Mouse (Mus musculus) E14TG2a.4 (cell line): ENCODE data around the gene Cox16.

Experiments
- CTCF ChIP-seq: conservative IDR thresholded peaks from 2 replicates; pipeline ENCODE4 v1.5.1; 2014; ENCODE audit warnings: low read length
- NANOG ChIP-seq: IDR thresholded peaks from 2 replicates; pipeline ENCODE4 v1.6.1; 2014; ENCODE audit warnings: borderline replicate concordance, low read length, mixed read lengths
- POU5F1 ChIP-seq: IDR thresholded peaks from 2 replicates; pipeline ENCODE4 v1.6.1; 2014; ENCODE audit warnings: low read length, borderline replicate concordance

GRCm38 (mm10) chr12:81402187-81402586, 82.7 kb downstream of the Cox16 start:
- peak; percentile 57 for TF ChIP-seq CTCF
- no peak for TF ChIP-seq POU5F1
- TF ChIP-seq NANOG: no peak
